Mouse (Mus musculus) limb, embryonic 14.5 days (tissue): ENCODE measurements around the gene Notch4. TPM values are rescaled to one million over a fixed set of nuclear protein-coding genes. Genes with fewer than 3 reads are reported as not detected.

Experiments
- ATAC-seq: fragments of 200-750 bp; cut with Nextera tagmentation; 2 replicates; pipeline ENCODE4 v1.8.0; 2017; ENCODE audit warnings: low read depth, moderate number of reproducible peaks, moderate TSS enrichment; ENCODE audit not compliant: low FRiP score
- DNase-seq: peaks from one replicate; pipeline ENCODE4 v3.0.0-alpha.2; 2015; ENCODE audit warnings: low spot score
- H3K27ac ChIP-seq: fragments of 300-500 bp; sonication (generic); replicated peaks from 2 replicates; pipeline ENCODE4 v1.5.1; 2014; ENCODE audit warnings: low read depth, mild to moderate bottlenecking, low read length, moderate library complexity, mixed read lengths
- H3K27me3 ChIP-seq: fragments of 300-500 bp; sonication (generic); 2 replicates; pipeline ENCODE4 v1.6.1; 2014; ENCODE audit warnings: low read length, mixed read lengths; ENCODE audit not compliant: control insufficient read depth, insufficient read depth
- H3K36me3 ChIP-seq: fragments of 300-500 bp; sonication (generic); 2 replicates; pipeline ENCODE4 v1.6.1; 2014; ENCODE audit warnings: mild to moderate bottlenecking, low read length, moderate library complexity, mixed read lengths; ENCODE audit not compliant: control insufficient read depth, insufficient read depth
- H3K4me1 ChIP-seq: fragments of 300-500 bp; sonication (generic); 2 replicates; pipeline ENCODE4 v1.6.1; 2014; ENCODE audit warnings: antibody characterized with exemption, low read length, mixed read lengths; ENCODE audit not compliant: control insufficient read depth, insufficient read depth
- H3K4me2 ChIP-seq: fragments of 300-500 bp; sonication (generic); replicated peaks from 2 replicates; pipeline ENCODE4 v1.6.1; 2014; ENCODE audit warnings: low read depth, mild to moderate bottlenecking, low read length, moderate library complexity; ENCODE audit not compliant: severe bottlenecking
- H3K4me3 ChIP-seq: fragments of 300-500 bp; sonication (generic); replicated peaks from 2 replicates; pipeline ENCODE4 v1.5.1; 2014; ENCODE audit warnings: low read length
- H3K9ac ChIP-seq: fragments of 300-500 bp; sonication (generic); 2 replicates; pipeline ENCODE4 v1.6.1; 2014; ENCODE audit warnings: mild to moderate bottlenecking, low read depth, low read length, moderate library complexity; ENCODE audit not compliant: severe bottlenecking
- H3K9me3 ChIP-seq: fragments of 300-500 bp; sonication (generic); 2 replicates; pipeline ENCODE4 v1.6.1; 2016; ENCODE audit warnings: low read length; ENCODE audit not compliant: control insufficient read depth
- POLR2A ChIP-seq: fragments of 200-500 bp; IDR thresholded peaks from 2 replicates; pipeline ENCODE4 v1.8.0; 2012; ENCODE audit warnings: inconsistent platforms, mild to moderate bottlenecking, moderate library complexity, borderline replicate concordance; ENCODE audit not compliant: insufficient read depth, insufficient read length; ENCODE audit errors: extremely low read depth
- WGBS: fragments of 180-500 bp; shearing (Covaris S2); extraction: QIAGEN DNeasy Blood & Tissue Kit; methylation state at CpG from one replicate; pipeline ENCODE4 v1.1.7; 2014; 5-methylcytosine and 5-hydroxymethylcytosine counted together
- polyA plus RNA-seq, 2 experiments: library from polyadenylated mRNA; depleted of rRNA in 1 of 2; stranded (reverse) in 1 of 2; unstranded in 1 of 2; fragments of >200 nt; fragmentation: Nextera tagmentation in 1 of 2; extraction: Ambion mirVana in 1 of 2; gene quantifications; 2 replicates each; pipeline versions ENCODE4 v1.2.1 to v1.2.3; 2012 to 2014

Notch4 gene
- polyA plus RNA-seq, 2 experiments = 4.3 to 9.6 TPM

DNA sequence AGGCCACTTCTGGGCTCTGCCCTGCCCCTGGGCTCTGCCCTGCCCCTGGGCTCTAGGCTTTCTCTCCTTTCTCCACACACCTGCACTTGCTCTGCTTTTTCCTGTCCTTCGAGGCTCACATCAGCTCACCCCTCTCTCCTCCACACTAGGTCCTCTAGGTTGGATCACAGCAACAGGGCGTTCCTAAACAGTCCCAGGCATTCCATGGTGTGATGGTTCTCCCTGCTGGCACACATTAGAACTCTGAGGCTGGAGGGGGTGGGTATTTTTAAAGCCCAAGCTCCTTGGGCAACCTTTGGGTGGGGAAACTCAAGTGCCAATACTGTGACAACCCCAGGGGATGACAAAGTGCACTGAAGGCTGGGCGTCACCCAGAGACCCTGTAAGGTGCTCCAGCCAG is 73.4 kb downstream of the Notch4 start:
- H3K4me2 ChIP-seq = no peak overlapping the region
- no peak overlapping the region for H3K4me3 ChIP-seq
- no peaks in the 10 kb centered on the region for H3K9me3 ChIP-seq
- no peak for TF ChIP-seq POLR2A
- ATAC-seq = no peak
- H3K27ac ChIP-seq = no peak overlapping the region
- peaks cover 12% of the 10 kb centered on the region for H3K4me1 ChIP-seq
- WGBS = 60% methylated on average over 3 of the region's 3 CpGs
- no peak overlapping the region for H3K9ac ChIP-seq
- H3K36me3 ChIP-seq = no peaks in the 10 kb centered on the region
- no peak for DNase-seq
- H3K27me3 ChIP-seq = peaks cover 5% of the 10 kb centered on the region

Other genes with a start within 250 kb of the Notch4 start
- not detected in 2 replicates for gene H2-Eb2, start 238.6 kb upstream of the Notch4 start, polyA plus RNA-seq (2012; rRNA removed)
- gene H2-Eb2, start 238.6 kb upstream of the Notch4 start, polyA plus RNA-seq (2014; fragmentation: Nextera tagmentation; extraction: Ambion mirVana) = not detected in 2 replicates
- 0.14 TPM in 2 replicates for gene Btnl2, start 209.4 kb upstream of the Notch4 start, polyA plus RNA-seq (2012; rRNA removed)
- 0.07 and 0.11 TPM in 2 replicates for gene Btnl2, start 209.4 kb upstream of the Notch4 start, polyA plus RNA-seq (2014; fragmentation: Nextera tagmentation; extraction: Ambion mirVana)
- not detected in 2 replicates for gene Btnl1, start 187.1 kb upstream of the Notch4 start, polyA plus RNA-seq (2012; rRNA removed)
- gene Btnl1, start 187.1 kb upstream of the Notch4 start, polyA plus RNA-seq (2014; fragmentation: Nextera tagmentation; extraction: Ambion mirVana) = not detected in 2 replicates
- gene BC051142, start 165.4 kb upstream of the Notch4 start, polyA plus RNA-seq (2012; rRNA removed) = 1.4 and 1.5 TPM in 2 replicates
- gene BC051142, start 165.4 kb upstream of the Notch4 start, polyA plus RNA-seq (2014; fragmentation: Nextera tagmentation; extraction: Ambion mirVana) = 0.19 and 0.85 TPM in 2 replicates
- gene Btnl4, start 87.0 kb upstream of the Notch4 start, polyA plus RNA-seq (2012; rRNA removed) = 0.05 TPM in 1 of 2 replicates, not detected in the other
- gene Btnl4, start 87.0 kb upstream of the Notch4 start, polyA plus RNA-seq (2014; fragmentation: Nextera tagmentation; extraction: Ambion mirVana) = not detected in 2 replicates
- not detected in 2 replicates for gene Btnl6, start 46.9 kb upstream of the Notch4 start, polyA plus RNA-seq (2012; rRNA removed)
- gene Btnl6, start 46.9 kb upstream of the Notch4 start, polyA plus RNA-seq (2014; fragmentation: Nextera tagmentation; extraction: Ambion mirVana) = not detected in 2 replicates
- 3.7 and 4.0 TPM in 2 replicates for gene Gpsm3, start 25.5 kb downstream of the Notch4 start, polyA plus RNA-seq (2012; rRNA removed)
- gene Gpsm3, start 25.5 kb downstream of the Notch4 start, polyA plus RNA-seq (2014; fragmentation: Nextera tagmentation; extraction: Ambion mirVana) = 7.6 and 7.9 TPM in 2 replicates
- 141 and 149 TPM in 2 replicates for gene Pbx2, start 27.0 kb downstream of the Notch4 start, polyA plus RNA-seq (2012; rRNA removed)
- 13.5 and 17.0 TPM in 2 replicates for gene Pbx2, start 27.0 kb downstream of the Notch4 start, polyA plus RNA-seq (2014; fragmentation: Nextera tagmentation; extraction: Ambion mirVana)
- gene Ager, start 33.6 kb downstream of the Notch4 start, polyA plus RNA-seq (2012; rRNA removed) = 12.2 and 13.2 TPM in 2 replicates
- 2.1 and 2.9 TPM in 2 replicates for gene Ager, start 33.6 kb downstream of the Notch4 start, polyA plus RNA-seq (2014; fragmentation: Nextera tagmentation; extraction: Ambion mirVana)
- gene Rnf5, start 39.4 kb downstream of the Notch4 start, polyA plus RNA-seq (2012; rRNA removed) = 103 and 112 TPM in 2 replicates
- gene Rnf5, start 39.4 kb downstream of the Notch4 start, polyA plus RNA-seq (2014; fragmentation: Nextera tagmentation; extraction: Ambion mirVana) = 79.5 and 83.6 TPM in 2 replicates
- 150 and 223 TPM in 2 replicates for gene Agpat1, start 40.0 kb downstream of the Notch4 start, polyA plus RNA-seq (2012; rRNA removed)
- gene Agpat1, start 40.0 kb downstream of the Notch4 start, polyA plus RNA-seq (2014; fragmentation: Nextera tagmentation; extraction: Ambion mirVana) = 53.3 and 55.4 TPM in 2 replicates
- gene Egfl8, start 51.7 kb downstream of the Notch4 start, polyA plus RNA-seq (2012; rRNA removed) = 11.3 and 12.8 TPM in 2 replicates
- 8.1 and 8.7 TPM in 2 replicates for gene Egfl8, start 51.7 kb downstream of the Notch4 start, polyA plus RNA-seq (2014; fragmentation: Nextera tagmentation; extraction: Ambion mirVana)
- gene Ppt2, start 64.2 kb downstream of the Notch4 start, polyA plus RNA-seq (2012; rRNA removed) = 39.6 and 52.4 TPM in 2 replicates
- gene Ppt2, start 64.2 kb downstream of the Notch4 start, polyA plus RNA-seq (2014; fragmentation: Nextera tagmentation; extraction: Ambion mirVana) = 27.0 and 29.9 TPM in 2 replicates
- 5.5 and 5.7 TPM in 2 replicates for gene Prrt1, start 65.3 kb downstream of the Notch4 start, polyA plus RNA-seq (2012; rRNA removed)
- 0.40 and 0.94 TPM in 2 replicates for gene Prrt1, start 65.3 kb downstream of the Notch4 start, polyA plus RNA-seq (2014; fragmentation: Nextera tagmentation; extraction: Ambion mirVana)
- 5.1 TPM in 2 replicates for gene Fkbpl, start 80.5 kb downstream of the Notch4 start, polyA plus RNA-seq (2012; rRNA removed)
- gene Fkbpl, start 80.5 kb downstream of the Notch4 start, polyA plus RNA-seq (2014; fragmentation: Nextera tagmentation; extraction: Ambion mirVana) = 11.9 and 12.5 TPM in 2 replicates
- 104 and 121 TPM in 2 replicates for gene Atf6b, start 82.9 kb downstream of the Notch4 start, polyA plus RNA-seq (2012; rRNA removed)
- gene Atf6b, start 82.9 kb downstream of the Notch4 start, polyA plus RNA-seq (2014; fragmentation: Nextera tagmentation; extraction: Ambion mirVana) = 68.3 and 80.9 TPM in 2 replicates
- gene Tnxb, start 106.3 kb downstream of the Notch4 start, polyA plus RNA-seq (2012; rRNA removed) = 4.5 and 5.4 TPM in 2 replicates
- 1.5 and 2.0 TPM in 2 replicates for gene Tnxb, start 106.3 kb downstream of the Notch4 start, polyA plus RNA-seq (2014; fragmentation: Nextera tagmentation; extraction: Ambion mirVana)
- 3.2 and 4.3 TPM in 2 replicates for gene C4b, start 179.6 kb downstream of the Notch4 start, polyA plus RNA-seq (2012; rRNA removed)
- 0.53 and 1.3 TPM in 2 replicates for gene C4b, start 179.6 kb downstream of the Notch4 start, polyA plus RNA-seq (2014; fragmentation: Nextera tagmentation; extraction: Ambion mirVana)
- 0.25 and 0.68 TPM in 2 replicates for gene Cyp21a1, start 240.3 kb downstream of the Notch4 start, polyA plus RNA-seq (2012; rRNA removed)
- 0.17 and 0.33 TPM in 2 replicates for gene Cyp21a1, start 240.3 kb downstream of the Notch4 start, polyA plus RNA-seq (2014; fragmentation: Nextera tagmentation; extraction: Ambion mirVana)